Mouse (Mus musculus) forebrain, embryonic 10.5 days (tissue): Measurements from ENCODE around the gene Rbbp8nl. TPM values are rescaled to one million over a fixed set of nuclear protein-coding genes. Genes with fewer than 3 reads are reported as not detected.
"Not testable (repeated sequence)": the region's sequence is repeated elsewhere in the genome, so short reads cannot be mapped to it uniquely, and the experiment has no call there.

ENCODE experiments used
- DNase-seq: peaks from one replicate; pipeline ENCODE4 v3.0.0-alpha.2; 2017; ENCODE audit warnings: low spot score; ENCODE audit errors: extremely low spot score
- H3K27ac ChIP-seq: fragments of 300-500 bp; sonication (generic); 2 replicates; pipeline ENCODE4 v1.5.1; 2016; ENCODE audit warnings: mild to moderate bottlenecking
- H3K27me3 ChIP-seq: fragments of 300-500 bp; sonication (generic); 2 replicates; pipeline ENCODE4 v1.6.1; 2016; ENCODE audit warnings: mild to moderate bottlenecking; ENCODE audit not compliant: poor library complexity, severe bottlenecking
- H3K36me3 ChIP-seq: fragments of 300-500 bp; sonication (generic); replicated peaks from 2 replicates; pipeline ENCODE4 v1.6.1; 2016; ENCODE audit warnings: mild to moderate bottlenecking, moderate library complexity
- H3K4me1 ChIP-seq: fragments of 300-500 bp; sonication (generic); 2 replicates; pipeline ENCODE4 v1.6.1; 2016
- H3K4me3 ChIP-seq: fragments of 300-500 bp; sonication (generic); 2 replicates; pipeline ENCODE4 v1.5.1; 2016; ENCODE audit warnings: mild to moderate bottlenecking, moderate library complexity
- H3K9me3 ChIP-seq: fragments of 300-500 bp; sonication (generic); 2 replicates; pipeline ENCODE4 v1.6.1; 2016; ENCODE audit warnings: mild to moderate bottlenecking, moderate library complexity
- WGBS: fragments of 180-500 bp; shearing (Covaris S2); methylation state at CpG from one replicate; pipeline ENCODE4 v1.1.7; 2016; 5-methylcytosine and 5-hydroxymethylcytosine counted together
- polyA plus RNA-seq: library from polyadenylated mRNA; unstranded; fragments of >200 nt; fragmentation: Nextera tagmentation; extraction: Ambion mirVana; gene quantifications from 2 replicates; pipeline ENCODE4 v1.2.1, GENCODE M21; 2016

Gene Rbbp8nl
- polyA plus RNA-seq, 1 experiment from 2014 or later, result 0.35 TPM

DNA sequence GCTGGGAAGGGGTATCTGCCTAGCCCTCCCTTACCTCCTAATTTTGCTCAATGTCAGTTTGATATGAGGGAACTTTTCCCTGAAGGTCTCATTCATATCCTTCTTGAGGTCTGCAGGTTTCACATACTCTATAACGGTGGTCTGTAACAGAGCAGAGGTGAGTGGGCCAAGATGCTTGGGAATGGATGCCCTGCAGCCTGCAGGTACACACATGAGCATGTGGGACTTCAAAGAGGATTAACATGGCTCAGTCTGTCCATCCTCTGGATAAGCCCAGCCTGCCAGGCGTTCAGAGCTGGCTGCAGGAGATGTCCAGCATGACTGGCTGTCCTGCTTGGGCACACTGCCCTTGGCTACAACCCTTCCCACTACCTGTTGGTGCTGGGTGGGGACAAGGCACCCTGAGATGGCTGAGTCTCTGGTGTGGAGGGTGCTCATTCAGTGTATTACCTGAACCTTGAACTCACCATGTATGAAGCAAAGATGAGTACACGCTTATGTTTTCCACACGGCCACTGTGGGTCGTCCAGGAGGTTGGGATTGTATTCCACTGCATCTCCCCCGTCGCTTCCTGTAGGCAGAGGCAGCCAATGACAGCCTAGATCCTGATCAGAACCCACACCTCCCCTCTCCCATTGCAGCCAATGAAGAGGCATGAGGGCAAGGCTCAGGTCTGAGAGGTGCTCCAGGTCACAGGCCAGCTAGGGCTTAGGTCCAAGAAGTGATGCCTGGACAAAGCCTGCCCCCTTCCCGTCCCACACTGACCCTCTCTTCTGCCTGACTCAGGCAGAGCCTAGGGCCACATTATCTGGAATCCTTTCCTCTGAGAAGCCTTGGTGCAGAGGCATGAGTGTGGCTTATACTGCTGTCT, 28.8 kb downstream of the Rbbp8nl start:
- H3K27me3 ChIP-seq, result no peaks in the 10 kb centered on the region
- no peaks in the 10 kb centered on the region for H3K9me3 ChIP-seq
- DNase-seq, result no peak
- 70% methylated on average over 8 of the region's 8 CpGs for WGBS
- peaks cover 24% of the 10 kb centered on the region for H3K4me1 ChIP-seq
- H3K36me3 ChIP-seq, result peaks cover 73% of the 10 kb centered on the region
- H3K4me3 ChIP-seq, result no peak overlapping the region
- no peak overlapping the region for H3K27ac ChIP-seq

DNA sequence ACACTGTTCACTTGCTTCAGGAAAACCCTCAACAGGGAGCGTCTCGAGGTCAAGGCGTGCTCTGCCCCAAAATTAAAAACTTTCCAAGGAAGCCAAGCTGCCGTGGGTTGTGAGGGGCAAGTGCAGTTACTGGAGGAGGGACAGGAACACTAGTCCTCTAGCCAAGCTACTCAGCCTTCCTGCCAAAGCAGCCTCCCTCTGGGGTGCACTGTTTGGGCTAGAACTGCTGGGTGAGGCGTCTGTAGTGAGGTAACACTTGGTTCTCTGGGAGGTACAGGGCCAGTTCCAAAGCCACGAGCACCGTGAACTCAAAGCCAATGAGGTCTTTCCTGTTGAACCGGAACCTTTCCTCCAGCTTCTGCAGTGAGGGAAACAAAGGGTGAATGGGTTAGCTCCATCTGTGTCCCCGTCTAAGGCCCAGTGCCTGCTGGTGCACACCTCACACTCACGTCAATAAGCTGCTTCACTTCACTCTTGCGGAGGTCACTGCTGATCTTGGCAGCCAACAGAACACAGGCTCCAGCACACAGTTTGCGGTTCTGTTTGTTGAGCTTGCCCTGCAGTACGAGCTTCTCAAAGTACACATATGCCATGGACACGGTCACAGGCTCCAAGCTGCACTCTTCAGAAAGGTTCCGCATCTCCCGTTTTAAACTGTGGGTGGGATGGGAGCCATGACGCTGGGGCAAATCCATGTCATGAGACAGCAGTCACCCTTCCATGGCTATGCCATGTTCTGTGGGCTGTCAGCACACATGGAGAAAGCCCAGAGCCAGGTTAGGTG, 29.7 kb downstream of the Rbbp8nl start:
- not testable (repeated sequence) for H3K9me3 ChIP-seq, H3K27me3 ChIP-seq, DNase-seq, H3K4me3 ChIP-seq, H3K27ac ChIP-seq
- Histone ChIP-seq H3K36me3 (peaks cover 73% of the 10 kb centered on the region), H3K4me1 (peaks cover 26% of the 10 kb centered on the region)
- 77% methylated on average over 17 of the region's 17 CpGs for WGBS

DNA sequence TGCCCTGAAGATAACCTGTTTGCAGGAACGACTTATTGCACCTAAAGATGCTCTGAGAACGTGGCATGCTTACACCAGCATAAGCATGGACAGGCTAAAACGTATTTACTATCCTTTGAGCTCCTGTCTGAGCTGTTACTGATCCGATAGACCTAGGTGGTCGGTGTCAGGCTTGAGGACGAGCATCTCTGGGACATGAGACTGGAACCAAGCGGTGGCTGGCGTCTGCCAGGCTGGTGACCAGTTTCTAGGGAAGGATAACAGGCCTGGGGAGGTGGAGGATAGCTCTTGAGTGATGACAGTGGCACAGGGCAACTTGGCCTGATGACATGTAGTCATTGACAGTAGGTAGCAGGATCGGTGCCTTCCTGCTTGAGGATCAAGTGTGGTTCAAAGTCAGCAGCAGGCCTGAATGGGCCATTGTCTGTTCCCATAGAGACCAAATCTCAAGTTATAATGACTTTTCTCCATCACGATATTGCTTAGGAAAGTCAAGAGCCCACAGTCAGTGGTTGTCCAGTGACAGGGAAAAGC, 30.7 kb downstream of the Rbbp8nl start:
- H3K9me3 ChIP-seq, H3K27me3 ChIP-seq, H3K27ac ChIP-seq, H3K4me3 ChIP-seq, DNase-seq: not testable (repeated sequence)
- WGBS, result 82% methylated on average over 10 of the region's 10 CpGs
- peaks cover 26% of the 10 kb centered on the region for H3K4me1 ChIP-seq
- H3K36me3 ChIP-seq, result peaks cover 65% of the 10 kb centered on the region

DNA sequence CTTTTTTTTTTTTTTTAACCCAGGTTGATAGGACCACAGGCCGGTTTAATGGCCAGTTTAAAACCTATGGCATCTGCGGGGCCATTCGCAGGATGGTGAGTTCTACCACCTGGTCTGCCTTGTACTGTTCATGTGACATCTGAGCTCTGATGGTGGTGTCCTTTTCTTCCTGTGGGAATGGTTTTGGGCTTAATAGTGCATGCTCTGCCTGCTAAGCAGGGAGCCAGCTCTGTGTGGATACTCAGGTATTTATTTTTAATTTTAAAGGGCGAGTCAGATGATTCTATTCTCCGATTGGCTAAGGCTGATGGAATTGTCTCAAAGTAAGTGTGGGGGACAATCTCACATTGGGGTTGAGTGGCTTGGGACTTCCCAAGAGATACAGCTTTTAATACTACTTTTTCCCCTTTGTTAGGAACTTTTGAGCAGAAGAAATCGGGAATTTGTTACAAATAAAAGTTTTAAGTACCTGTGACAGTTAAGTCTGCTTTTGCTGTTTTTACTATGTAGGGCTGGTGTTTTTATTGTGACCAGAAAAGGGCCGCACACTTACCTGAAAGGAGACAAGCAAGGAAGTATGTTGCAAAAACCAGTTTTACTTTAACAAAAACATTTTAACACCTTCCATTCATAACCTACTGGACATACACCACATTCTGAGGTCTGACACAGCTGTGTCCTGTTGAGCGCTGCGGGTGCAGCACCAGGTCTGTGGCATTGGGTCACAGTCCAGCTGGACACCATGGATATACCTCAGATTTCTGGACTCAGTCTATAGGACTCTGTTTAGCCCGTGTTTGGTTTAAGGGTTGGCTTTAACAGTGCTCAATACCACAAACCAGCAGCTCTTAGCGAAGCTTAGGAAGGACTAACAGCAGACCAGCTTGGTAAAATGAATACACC, 31.5 kb downstream of the Rbbp8nl start:
- H3K27me3 ChIP-seq, result no peaks in the 10 kb centered on the region
- peak overlapping the region; percentile 91 for H3K4me3 ChIP-seq
- WGBS, result 55% methylated on average over 11 of the region's 11 CpGs
- peak overlapping the region; percentile 94 for H3K27ac ChIP-seq
- H3K36me3 ChIP-seq, result peaks cover 57% of the 10 kb centered on the region
- no peak for DNase-seq
- no peaks in the 10 kb centered on the region for H3K9me3 ChIP-seq
- peaks cover 26% of the 10 kb centered on the region for H3K4me1 ChIP-seq

DNA sequence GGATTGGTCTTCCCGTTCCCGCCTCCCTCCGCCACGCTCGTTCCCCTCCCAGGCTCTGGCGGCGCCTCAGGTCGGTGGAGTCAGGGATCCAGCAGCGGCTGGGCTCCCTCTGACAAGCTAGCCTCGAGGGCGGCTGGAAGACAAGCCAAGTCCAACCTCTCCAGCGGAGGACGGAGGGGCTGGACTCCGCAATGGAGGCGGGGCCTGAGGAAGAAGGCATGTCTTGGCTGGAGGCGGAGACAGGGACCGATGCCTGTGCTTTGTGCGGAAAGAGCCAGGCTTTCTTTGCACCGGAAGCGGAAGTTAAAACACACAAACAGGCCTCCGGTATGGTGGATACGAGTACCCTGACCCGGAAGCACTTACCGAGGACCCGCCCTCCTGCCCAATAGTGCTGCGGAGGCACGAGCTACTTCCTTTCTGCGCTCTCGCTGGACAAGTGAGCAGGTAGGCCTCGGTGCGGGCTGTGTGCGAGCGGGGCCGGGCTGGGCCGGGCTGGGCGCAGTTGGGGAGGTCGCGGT, 32.6 kb downstream of the Rbbp8nl start, which contains the start of gene Rps21:
TSS of gene Rps21 (plus strand) at position 377 of the 521 bp plus-strand sequence.
- Histone ChIP-seq H3K27ac (peak within 1 kb of the TSS; percentile 94), H3K36me3 (peaks cover 46% of the 10 kb centered on the region), H3K4me1 (peaks cover 26% of the 10 kb centered on the region), H3K9me3 (no peaks in the 10 kb centered on the region), H3K27me3 (no peaks in the 10 kb centered on the region), H3K4me3 (peak within 1 kb of the TSS; percentile 91)
- under 1% methylated on average over 38 of the region's 38 CpGs for WGBS
- DNase-seq, result peak; percentile 98

DNA sequence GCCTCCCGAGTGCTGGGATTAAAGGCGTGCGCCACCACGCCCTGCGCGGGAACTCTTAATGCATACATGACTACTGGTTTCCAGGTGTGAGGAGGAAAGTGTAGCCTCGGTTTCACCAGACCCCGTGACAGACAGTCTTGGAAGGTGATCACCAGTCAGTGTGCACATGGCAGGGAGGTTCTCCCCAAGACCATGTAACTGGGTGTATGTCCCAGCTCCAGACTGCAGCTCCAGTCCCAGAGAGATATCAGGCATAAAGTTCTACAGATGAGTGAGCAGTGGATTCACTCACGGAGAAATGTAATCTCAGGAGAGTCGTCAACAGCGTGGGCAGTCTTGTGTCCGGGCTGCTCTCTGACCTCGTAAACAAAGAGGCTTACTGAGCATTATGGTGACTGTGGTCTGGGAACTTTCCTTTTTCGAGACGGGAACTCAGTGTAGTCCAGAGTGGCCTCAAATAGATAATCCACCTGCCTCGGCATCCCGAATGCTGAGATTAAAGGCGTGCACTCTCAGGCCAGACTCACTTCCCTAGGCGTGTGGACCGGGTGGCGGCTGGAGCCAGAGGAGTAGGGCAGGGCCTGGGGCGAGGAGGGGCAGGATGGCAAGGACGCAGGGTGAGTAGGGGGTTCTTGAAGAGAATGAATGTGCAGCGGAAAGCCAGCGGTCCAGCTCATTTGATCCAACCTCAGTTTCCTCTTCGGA, 33.2 kb downstream of the Rbbp8nl start:
- Histone ChIP-seq H3K36me3 (peaks cover 40% of the 10 kb centered on the region), H3K27me3 (no peaks in the 10 kb centered on the region), H3K4me3 (peak overlapping the region; percentile 91), H3K27ac (peak overlapping the region; percentile 94), H3K9me3 (no peaks in the 10 kb centered on the region), H3K4me1 (peaks cover 32% of the 10 kb centered on the region)
- DNase-seq, result no peak
- WGBS, result 26% methylated on average over 26 of the region's 26 CpGs

DNA sequence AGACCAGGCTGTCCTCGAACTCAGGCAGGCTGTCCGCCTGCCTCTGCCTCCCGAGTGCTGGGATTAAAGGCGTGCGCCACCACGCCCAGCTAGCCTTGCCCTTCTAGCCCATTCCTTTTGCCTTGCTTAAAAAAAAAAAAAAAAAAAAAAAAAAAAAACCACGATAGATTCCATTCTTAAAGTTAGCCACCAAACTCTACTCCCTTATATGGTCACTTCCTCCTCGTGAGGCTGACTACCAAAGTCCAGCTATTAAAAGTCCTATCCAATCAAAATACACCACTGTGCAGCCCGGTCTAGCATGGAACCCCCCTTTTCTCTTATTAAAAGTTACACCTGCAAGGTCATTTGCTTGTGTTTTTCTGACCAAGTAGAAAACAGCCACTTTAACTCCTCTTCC, 34.0 kb downstream of the Rbbp8nl start:
- Histone ChIP-seq H3K27me3 (no peaks in the 10 kb centered on the region), H3K36me3 (peaks cover 32% of the 10 kb centered on the region), H3K4me3 (peak overlapping the region; percentile 91), H3K4me1 (peaks cover 38% of the 10 kb centered on the region), H3K9me3 (no peaks in the 10 kb centered on the region), H3K27ac (peak overlapping the region; percentile 94)
- no peak for DNase-seq
- 94% methylated on average over 9 of the region's 9 CpGs for WGBS

DNA sequence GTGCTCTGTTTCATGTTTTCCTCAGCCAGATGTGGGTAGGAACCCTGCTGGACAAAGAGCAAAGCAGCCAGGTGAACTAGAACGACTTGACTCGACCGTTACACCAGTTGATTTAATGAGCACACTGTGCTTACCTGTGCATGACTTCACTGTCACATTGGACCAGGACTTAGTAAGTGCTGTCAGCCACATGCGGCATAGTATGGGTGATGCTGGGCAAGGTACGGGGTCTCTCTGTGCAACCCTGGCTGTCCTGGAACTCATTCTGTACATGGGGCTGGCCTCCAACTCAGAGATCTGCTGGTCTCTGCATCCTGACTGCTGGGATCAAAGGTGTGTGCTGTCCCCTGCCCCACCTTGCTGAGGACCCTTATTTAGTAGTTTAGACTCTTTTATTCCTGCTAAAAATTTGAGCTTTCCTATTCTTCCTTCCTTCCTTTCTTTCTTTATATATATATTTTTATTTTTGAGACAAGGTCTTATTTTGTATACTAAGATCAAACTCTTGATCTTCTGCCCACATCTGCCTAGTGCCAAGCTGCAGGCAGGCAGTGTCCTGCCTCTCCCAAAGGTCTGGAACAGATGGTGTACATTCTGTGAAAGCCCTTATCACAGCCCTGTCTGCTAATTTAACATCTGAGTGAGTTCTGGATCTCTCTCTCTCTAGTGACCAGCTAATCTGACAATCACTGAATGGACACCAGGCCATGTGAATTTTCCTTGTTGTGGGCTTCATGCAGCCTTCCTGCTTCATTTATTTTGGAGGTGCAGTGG, 35.1 kb downstream of the Rbbp8nl start:
- Histone ChIP-seq H3K9me3 (no peaks in the 10 kb centered on the region), H3K27me3 (no peaks in the 10 kb centered on the region), H3K4me1 (peaks cover 39% of the 10 kb centered on the region), H3K36me3 (peaks cover 21% of the 10 kb centered on the region), H3K4me3 (no peak overlapping the region), H3K27ac (no peak overlapping the region)
- no peak for DNase-seq
- WGBS, result 91% methylated on average over 5 of the region's 5 CpGs

DNA sequence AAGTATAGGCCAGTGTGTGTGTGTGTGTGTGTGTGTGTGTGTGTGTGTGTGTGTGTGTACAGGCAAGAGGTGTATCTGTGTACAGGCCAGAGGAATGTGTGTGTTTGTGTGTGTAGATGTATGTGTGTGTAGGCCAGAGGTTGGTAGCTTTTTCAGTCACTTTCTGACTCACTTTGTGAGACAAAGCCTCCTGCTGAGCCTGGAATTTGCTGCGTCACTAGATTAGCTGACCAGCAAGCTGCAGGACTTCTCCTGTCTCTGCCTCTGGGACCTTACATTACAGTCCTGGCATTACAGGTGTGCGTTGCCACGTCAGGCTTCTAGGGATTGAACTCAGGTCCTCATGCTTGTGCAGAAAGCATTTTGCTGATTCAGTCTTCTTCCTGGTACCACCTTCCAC, 37.8 kb downstream of the Rbbp8nl start:
- H3K27ac ChIP-seq, result no peak overlapping the region
- DNase-seq, result no peak
- 38% methylated on average over 3 of the region's 3 CpGs for WGBS
- peaks cover 29% of the 10 kb centered on the region for H3K4me1 ChIP-seq
- no peaks in the 10 kb centered on the region for H3K36me3 ChIP-seq
- no peak overlapping the region for H3K4me3 ChIP-seq
- no peaks in the 10 kb centered on the region for H3K27me3 ChIP-seq
- no peaks in the 10 kb centered on the region for H3K9me3 ChIP-seq

DNA sequence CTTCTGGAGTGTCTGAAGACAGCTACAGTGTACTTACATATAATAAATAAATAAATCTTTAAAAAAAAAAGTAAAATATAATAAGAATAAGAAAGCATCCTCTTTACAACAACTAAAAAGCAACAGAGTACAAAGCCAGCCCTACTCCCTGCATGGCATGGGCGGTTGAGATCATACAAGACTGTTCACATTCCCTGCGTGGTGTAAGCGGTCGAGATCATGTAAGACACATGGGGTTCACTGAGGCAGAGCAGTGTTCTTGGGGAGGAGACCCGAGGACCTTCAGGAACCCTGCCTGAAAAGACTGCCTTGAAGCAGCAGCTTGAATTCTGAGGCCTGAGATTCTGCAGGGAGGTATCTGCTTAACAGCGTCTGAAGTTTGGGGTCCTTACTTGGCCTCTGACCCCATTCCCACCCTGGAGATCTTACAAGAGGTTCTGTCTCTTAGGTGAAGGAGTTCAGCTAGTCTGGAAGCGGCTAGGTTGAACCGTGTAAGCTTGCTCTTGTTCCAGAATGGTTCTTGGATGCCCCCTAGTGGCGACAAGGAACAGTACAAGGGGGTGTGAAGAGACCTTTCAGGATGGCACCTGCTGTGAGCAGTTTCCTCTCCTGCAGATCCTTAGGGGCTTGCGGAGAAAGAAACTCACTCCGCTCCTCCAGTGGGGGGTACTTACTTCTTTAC, 38.6 kb downstream of the Rbbp8nl start:
- 32% methylated on average over 11 of the region's 11 CpGs for WGBS

More for the DNA sequence above, 38.6 kb downstream of the Rbbp8nl start:
- Histone ChIP-seq H3K27ac (peak overlapping the region; percentile 56), H3K36me3 (no peaks in the 10 kb centered on the region), H3K4me1 (peaks cover 23% of the 10 kb centered on the region), H3K4me3 (no peak overlapping the region), H3K9me3 (no peaks in the 10 kb centered on the region), H3K27me3 (no peaks in the 10 kb centered on the region)
- DNase-seq, result peak; percentile 80
